Mouse (Mus musculus): ENCODE measurements around the gene Olfr322. TPM values are rescaled to one million over a fixed set of nuclear protein-coding genes. Genes with fewer than 3 reads are reported as not detected.
"Not testable (repeated sequence)": the region's sequence is repeated elsewhere in the genome, so short reads cannot be mapped to it uniquely, and the experiment has no call there.

Gene Olfr322
- polyA plus RNA-seq, 1 experiment from 2014 or later = not detected

DNA sequence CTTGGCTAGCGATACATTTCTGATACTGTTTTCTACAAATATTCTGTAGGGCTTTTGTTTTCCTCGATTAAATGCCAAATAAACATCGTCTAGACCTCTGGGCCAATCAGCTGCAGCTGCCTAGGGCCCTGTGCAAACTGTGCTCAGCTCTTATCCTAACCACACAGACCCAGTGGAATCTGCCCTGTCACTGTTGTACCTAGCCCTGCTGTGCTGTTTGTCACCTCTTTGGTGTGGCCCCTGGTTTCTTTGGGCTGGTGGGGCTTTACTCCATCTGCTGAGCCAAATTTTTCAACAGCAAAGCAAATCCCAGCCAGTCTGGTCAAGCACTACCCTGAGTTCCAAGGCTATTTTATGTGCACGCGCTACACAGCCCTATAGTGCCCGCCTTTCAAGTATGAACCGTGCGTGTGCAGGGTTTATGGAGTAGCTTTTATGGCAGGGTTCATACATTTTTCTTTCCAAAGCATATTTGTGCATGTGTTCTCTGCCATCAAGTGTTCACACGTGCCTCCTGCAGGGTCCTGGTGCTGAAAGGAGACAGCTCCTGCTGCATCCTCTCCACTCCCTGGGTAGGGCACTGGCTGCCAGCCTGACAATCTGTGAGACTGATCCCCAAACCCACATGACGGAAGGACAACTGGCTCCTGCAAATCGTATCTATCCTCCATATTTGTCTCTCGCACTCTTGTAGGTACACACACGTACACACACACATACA is 16.8 kb upstream of the Olfr322 start:
- Histone ChIP-seq H3K27me3 (peaks cover 35% of the 10 kb centered on the region), H3K36me3 (no peaks in the 10 kb centered on the region), H3K4me1 (replicated peaks) (peaks cover 11% of the 10 kb centered on the region), H3K9ac (no peak overlapping the region), H3K9me3 (no peaks in the 10 kb centered on the region), H3K27ac (no peak overlapping the region), H3K4me2 (no peak overlapping the region), H3K4me3 (no peak overlapping the region)
- 87% methylated on average over 13 of the region's 13 CpGs for WGBS
- no peak for ATAC-seq (ENCODE audit: low FRiP score)

DNA sequence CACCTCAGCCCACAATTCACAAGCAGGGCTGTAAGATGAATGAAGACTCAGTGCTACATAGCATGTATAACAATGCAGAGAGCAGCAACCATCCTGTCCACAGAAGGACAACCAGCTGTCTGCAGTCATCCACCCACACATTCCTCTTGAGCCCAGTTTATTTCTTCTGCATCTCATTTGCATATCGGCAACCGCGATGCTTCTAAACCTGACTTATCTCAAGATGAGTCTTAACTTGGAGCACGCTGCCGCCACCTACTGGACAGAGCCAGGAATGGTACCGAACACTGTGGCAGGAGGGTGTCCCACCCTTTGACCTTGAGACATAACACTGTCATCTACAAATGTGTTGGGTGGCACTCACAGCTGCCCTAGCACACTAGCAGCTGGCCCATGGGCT is 15.2 kb upstream of the Olfr322 start:
- Histone ChIP-seq H3K9ac (no peak overlapping the region), H3K27me3 (peaks cover 33% of the 10 kb centered on the region), H3K4me2 (no peak overlapping the region), H3K9me3 (no peaks in the 10 kb centered on the region), H3K27ac (no peak overlapping the region), H3K4me3 (no peak overlapping the region), H3K4me1 (replicated peaks) (peaks cover 11% of the 10 kb centered on the region), H3K36me3 (no peaks in the 10 kb centered on the region)
- WGBS = 34% methylated on average over 6 of the region's 6 CpGs
- no peak for ATAC-seq (ENCODE audit: low FRiP score)

DNA sequence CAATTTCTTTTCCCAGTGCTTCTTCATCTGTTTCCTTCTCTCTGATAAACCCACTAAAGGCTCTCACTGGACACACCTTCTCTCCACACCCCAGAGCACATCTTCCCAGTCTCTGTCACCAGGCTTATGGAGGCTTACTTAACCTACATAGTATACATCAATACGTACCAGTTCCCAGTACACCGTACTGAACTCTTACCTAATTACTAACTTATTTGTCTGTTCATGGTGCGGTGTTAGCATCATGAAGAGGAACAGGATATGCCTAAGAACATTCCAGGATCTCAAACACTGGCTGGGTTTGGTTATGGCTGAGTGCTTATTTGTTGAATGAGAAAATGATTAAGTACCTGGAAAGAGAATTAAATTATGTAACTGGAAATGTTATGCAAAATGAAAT is 3.4 kb upstream of the Olfr322 start:
- 86% methylated on average over 3 of the region's 3 CpGs for WGBS
- no peak for ATAC-seq (ENCODE audit: low FRiP score)
- no peak overlapping the region for H3K4me2 ChIP-seq
- no peak overlapping the region for H3K9ac ChIP-seq
- no peak overlapping the region for H3K4me3 ChIP-seq
- no peaks in the 10 kb centered on the region for H3K36me3 ChIP-seq
- no peak overlapping the region for H3K27ac ChIP-seq
- H3K9me3 ChIP-seq = no peaks in the 10 kb centered on the region
- H3K27me3 ChIP-seq = no peaks in the 10 kb centered on the region
- no peaks in the 10 kb centered on the region for H3K4me1 ChIP-seq (replicated peaks)

DNA sequence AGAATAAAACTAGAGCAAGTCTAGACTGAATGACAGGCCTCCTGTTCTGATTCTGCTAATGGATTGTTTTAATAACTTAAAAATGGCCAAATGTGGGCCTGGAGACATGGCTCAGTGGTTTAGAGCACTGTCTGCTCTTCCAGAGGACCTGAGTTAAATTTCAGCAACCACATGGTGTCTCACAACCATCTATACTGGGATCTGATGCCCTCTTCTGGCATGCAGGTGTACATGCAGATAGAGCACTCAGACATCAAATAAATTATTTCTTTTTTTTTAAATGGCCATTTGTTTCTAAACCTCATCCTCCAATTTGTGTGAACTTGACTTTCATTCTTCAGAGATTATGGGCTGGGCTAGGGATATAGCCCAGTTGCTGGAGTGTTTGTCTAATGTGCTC is 10.7 kb downstream of the Olfr322 start:
- ATAC-seq (ENCODE audit: low FRiP score) = no peak
- no peak overlapping the region for H3K4me2 ChIP-seq

DNA sequence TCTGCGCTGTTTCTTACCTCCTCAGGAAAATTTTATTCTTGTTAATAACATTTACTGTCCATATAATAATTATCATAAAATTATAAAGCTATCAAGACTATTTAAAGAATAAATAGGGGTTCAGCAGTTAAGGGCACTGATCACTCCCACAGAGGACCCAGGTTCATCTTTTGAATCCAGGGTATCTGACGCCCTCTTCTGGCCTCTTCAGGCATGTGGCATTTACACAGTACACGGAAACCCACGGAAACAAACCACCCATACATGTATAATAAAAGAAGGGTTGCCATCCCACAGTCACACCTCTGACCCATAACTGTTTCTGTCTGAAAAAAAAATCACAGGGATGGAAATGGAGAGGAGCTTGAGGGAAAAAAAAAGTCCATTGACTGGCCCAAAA is 13.2 kb downstream of the Olfr322 start:
- 64% methylated on average over 4 of the region's 4 CpGs for WGBS

More for the DNA sequence above, 10.7 kb downstream of the Olfr322 start:
- H3K4me1 ChIP-seq (replicated peaks) = no peaks in the 10 kb centered on the region
- H3K4me3 ChIP-seq = no peak overlapping the region
- H3K27ac ChIP-seq = no peak overlapping the region
- no peaks in the 10 kb centered on the region for H3K27me3 ChIP-seq
- H3K9me3 ChIP-seq = no peaks in the 10 kb centered on the region
- no peak overlapping the region for H3K9ac ChIP-seq
- H3K36me3 ChIP-seq = no peaks in the 10 kb centered on the region

DNA sequence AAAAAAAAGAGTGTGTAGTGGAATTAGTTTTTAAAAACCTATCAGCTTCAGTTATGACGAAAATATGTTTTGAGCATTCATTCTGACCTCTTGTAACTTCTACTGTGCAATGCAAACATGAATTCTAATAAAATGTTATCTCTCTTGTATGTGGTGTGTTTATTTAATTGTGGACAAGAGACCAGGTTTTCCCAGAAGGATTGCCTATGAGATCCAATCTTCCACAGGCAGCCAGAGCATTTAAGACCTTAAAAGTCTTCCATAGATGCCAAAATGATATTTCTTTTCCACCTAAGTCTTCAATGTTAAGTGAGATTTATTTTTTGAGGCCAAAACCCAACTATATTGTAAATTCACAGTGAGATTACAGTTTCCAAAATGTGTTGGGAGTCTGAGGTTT is 22.2 kb downstream of the Olfr322 start, which contains the start of gene Olfr320:
Gene Olfr320, plus strand, starts transcription at position 301 of the 400 bp plus-strand sequence.
- Histone ChIP-seq H3K4me2 (no peak within 1 kb of the TSS), H3K27ac (no peak within 1 kb of the TSS), H3K9ac (no peak within 1 kb of the TSS), H3K36me3 (no peaks in the 10 kb centered on the region), H3K4me3 (no peak within 1 kb of the TSS), H3K27me3 (no peaks in the 10 kb centered on the region), H3K9me3 (no peaks in the 10 kb centered on the region), H3K4me1 (replicated peaks) (no peaks in the 10 kb centered on the region)
- no peak for ATAC-seq (ENCODE audit: low FRiP score)
- 80% methylated on average over 1 of the region's 1 CpGs for WGBS

More for the DNA sequence above, 13.2 kb downstream of the Olfr322 start:
- H3K27me3 ChIP-seq = no peaks in the 10 kb centered on the region
- no peak overlapping the region for H3K4me3 ChIP-seq
- no peak overlapping the region for H3K27ac ChIP-seq
- H3K9ac ChIP-seq = no peak overlapping the region
- H3K4me2 ChIP-seq = no peak overlapping the region
- H3K9me3 ChIP-seq = no peaks in the 10 kb centered on the region
- H3K4me1 ChIP-seq (replicated peaks) = no peaks in the 10 kb centered on the region
- no peak for ATAC-seq (ENCODE audit: low FRiP score)
- no peaks in the 10 kb centered on the region for H3K36me3 ChIP-seq

DNA sequence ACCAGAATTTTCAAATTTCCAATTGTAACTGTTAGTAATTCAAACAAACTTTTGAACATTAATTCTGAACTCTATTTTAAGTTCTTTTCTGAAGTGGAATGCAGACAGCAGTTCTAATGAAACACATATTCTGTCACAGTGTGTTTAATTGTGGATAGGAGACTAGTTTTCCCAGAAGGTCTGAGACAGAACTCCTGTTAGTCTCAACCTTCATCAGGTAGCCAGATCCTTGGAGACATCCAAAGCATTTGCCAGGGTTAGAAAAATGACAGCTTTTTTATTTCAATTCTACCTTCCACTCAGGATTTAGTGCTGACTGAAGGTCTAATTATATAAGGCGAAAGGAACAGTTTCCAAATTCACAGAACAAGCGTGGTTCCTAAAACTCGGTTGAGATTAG is 40.3 kb downstream of the Olfr322 start, which contains the start of gene Olfr319:
Gene Olfr319, plus strand, starts transcription at position 301 of the 400 bp plus-strand sequence.
- Histone ChIP-seq H3K4me3 (no peak within 1 kb of the TSS), H3K4me1 (replicated peaks) (no peaks in the 10 kb centered on the region), H3K4me2 (no peak within 1 kb of the TSS), H3K27ac (no peak within 1 kb of the TSS), H3K9me3 (peaks cover 12% of the 10 kb centered on the region), H3K9ac (no peak within 1 kb of the TSS), H3K27me3 (no peaks in the 10 kb centered on the region), H3K36me3 (no peaks in the 10 kb centered on the region)
- no peak for ATAC-seq (ENCODE audit: low FRiP score)
- 91% methylated on average over 3 of the region's 3 CpGs for WGBS

DNA sequence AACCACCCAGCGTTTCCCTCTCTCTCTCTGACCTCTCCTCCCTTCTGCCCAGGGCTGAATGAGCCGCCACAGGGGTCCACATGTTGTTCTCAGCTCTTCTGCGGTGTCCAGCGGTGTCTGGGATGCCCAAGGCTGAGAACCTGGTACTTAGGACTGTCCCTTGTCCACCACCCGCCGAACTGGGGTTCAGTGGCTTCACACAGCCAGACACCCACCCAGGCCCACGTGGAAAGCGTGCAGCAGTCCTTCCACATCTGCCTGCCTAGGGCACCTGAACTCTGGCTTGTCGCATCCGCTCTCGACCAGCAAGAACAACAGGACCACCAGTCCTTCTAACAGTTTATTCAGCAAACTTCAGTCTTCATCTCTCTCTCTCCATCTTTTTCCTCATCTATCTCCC is 50.5 kb downstream of the Olfr322 start:
- Histone ChIP-seq H3K4me2 (no peak overlapping the region), H3K27ac (no peak overlapping the region), H3K9ac (no peak overlapping the region), H3K4me1 (replicated peaks) (no peaks in the 10 kb centered on the region), H3K36me3 (no peaks in the 10 kb centered on the region), H3K9me3 (no peaks in the 10 kb centered on the region), H3K27me3 (no peaks in the 10 kb centered on the region), H3K4me3 (no peak overlapping the region)
- no peak for ATAC-seq (ENCODE audit: low FRiP score)
- WGBS = 82% methylated on average over 11 of the region's 11 CpGs

DNA sequence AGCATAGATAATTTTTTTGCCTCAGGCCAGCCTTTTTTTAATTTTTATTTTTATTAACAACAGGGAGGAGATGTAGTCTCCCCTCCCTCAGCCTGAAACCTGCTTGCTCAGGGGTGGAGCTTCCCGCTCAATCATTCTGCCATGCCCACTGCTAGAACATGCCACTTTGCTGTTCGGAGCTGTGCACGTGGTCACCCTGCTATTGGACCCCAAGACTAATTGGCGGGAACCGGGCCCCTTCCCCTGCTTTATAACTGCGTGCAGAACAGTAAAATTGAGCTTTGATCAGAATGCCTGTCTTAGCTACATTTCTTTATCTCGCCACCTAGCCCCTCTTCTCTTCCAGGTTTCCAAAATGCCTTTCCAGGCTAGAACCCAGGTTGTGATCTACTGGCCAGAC is 59.1 kb downstream of the Olfr322 start:
- not testable (repeated sequence) for H3K4me1 ChIP-seq (replicated peaks); H3K9me3 ChIP-seq; H3K27me3 ChIP-seq; H3K9ac ChIP-seq; H3K36me3 ChIP-seq; H3K4me2 ChIP-seq; ATAC-seq (ENCODE audit: low FRiP score); H3K27ac ChIP-seq; H3K4me3 ChIP-seq
- 94% methylated on average over 7 of the region's 7 CpGs for WGBS

Other genes with a start within 250 kb of the Olfr322 start
- gene 1810065E05Rik, start 237.7 kb upstream of the Olfr322 start, polyA plus RNA-seq (2015; fragmentation: Nextera tagmentation; extraction: Ambion mirVana) = not detected in 2 replicates
- gene Gm12253, start 226.2 kb upstream of the Olfr322 start, polyA plus RNA-seq (2015; fragmentation: Nextera tagmentation; extraction: Ambion mirVana) = not detected in 2 replicates
- gene Lypd9, start 205.9 kb upstream of the Olfr322 start, polyA plus RNA-seq (2015; fragmentation: Nextera tagmentation; extraction: Ambion mirVana) = not detected in 2 replicates
- not detected in 2 replicates for gene Olfr30, start 196.5 kb upstream of the Olfr322 start, polyA plus RNA-seq (2015; fragmentation: Nextera tagmentation; extraction: Ambion mirVana)
- not detected in 2 replicates for gene Olfr332, start 166.2 kb upstream of the Olfr322 start, polyA plus RNA-seq (2015; fragmentation: Nextera tagmentation; extraction: Ambion mirVana)
- gene Olfr331, start 156.2 kb upstream of the Olfr322 start, polyA plus RNA-seq (2015; fragmentation: Nextera tagmentation; extraction: Ambion mirVana) = not detected in 2 replicates
- not detected in 2 replicates for gene Olfr330, start 123.9 kb upstream of the Olfr322 start, polyA plus RNA-seq (2015; fragmentation: Nextera tagmentation; extraction: Ambion mirVana)
- gene Olfr329-ps, start 112.4 kb upstream of the Olfr322 start, polyA plus RNA-seq (2015; fragmentation: Nextera tagmentation; extraction: Ambion mirVana) = not detected in 2 replicates
- gene Olfr328, start 103.1 kb upstream of the Olfr322 start, polyA plus RNA-seq (2015; fragmentation: Nextera tagmentation; extraction: Ambion mirVana) = 0.09 TPM in 1 of 2 replicates, not detected in the other
- gene Olfr224, start 88.2 kb upstream of the Olfr322 start, polyA plus RNA-seq (2015; fragmentation: Nextera tagmentation; extraction: Ambion mirVana) = not detected in 2 replicates
- gene Olfr325, start 81.1 kb upstream of the Olfr322 start, polyA plus RNA-seq (2015; fragmentation: Nextera tagmentation; extraction: Ambion mirVana) = not detected in 2 replicates
- not detected in 2 replicates for gene Olfr324, start 63.7 kb upstream of the Olfr322 start, polyA plus RNA-seq (2015; fragmentation: Nextera tagmentation; extraction: Ambion mirVana)
- gene 2210407C18Rik, start 42.7 kb upstream of the Olfr322 start, polyA plus RNA-seq (2015; fragmentation: Nextera tagmentation; extraction: Ambion mirVana) = not detected in 2 replicates
- gene Olfr323, start 28.3 kb upstream of the Olfr322 start, polyA plus RNA-seq (2015; fragmentation: Nextera tagmentation; extraction: Ambion mirVana) = not detected in 2 replicates
- gene Trim58, start 18.3 kb upstream of the Olfr322 start, polyA plus RNA-seq (2015; fragmentation: Nextera tagmentation; extraction: Ambion mirVana) = 0.14 and 0.19 TPM in 2 replicates
- gene Olfr320, start 22.3 kb downstream of the Olfr322 start, polyA plus RNA-seq (2015; fragmentation: Nextera tagmentation; extraction: Ambion mirVana) = not detected in 2 replicates
- not detected in 2 replicates for gene Olfr319, start 40.4 kb downstream of the Olfr322 start, polyA plus RNA-seq (2015; fragmentation: Nextera tagmentation; extraction: Ambion mirVana)
- gene Olfr318, start 65.2 kb downstream of the Olfr322 start, polyA plus RNA-seq (2015; fragmentation: Nextera tagmentation; extraction: Ambion mirVana) = not detected in 2 replicates
- 0.14 and 0.23 TPM in 2 replicates for gene Olfr317, start 80.4 kb downstream of the Olfr322 start, polyA plus RNA-seq (2015; fragmentation: Nextera tagmentation; extraction: Ambion mirVana)
- not detected in 2 replicates for gene Olfr316, start 94.0 kb downstream of the Olfr322 start, polyA plus RNA-seq (2015; fragmentation: Nextera tagmentation; extraction: Ambion mirVana)
- not detected in 2 replicates for gene Olfr315, start 114.4 kb downstream of the Olfr322 start, polyA plus RNA-seq (2015; fragmentation: Nextera tagmentation; extraction: Ambion mirVana)
- not detected in 2 replicates for gene Olfr314, start 124.2 kb downstream of the Olfr322 start, polyA plus RNA-seq (2015; fragmentation: Nextera tagmentation; extraction: Ambion mirVana)
- gene Fam183b, start 143.2 kb downstream of the Olfr322 start, polyA plus RNA-seq (2015; fragmentation: Nextera tagmentation; extraction: Ambion mirVana) = 9.2 and 10.8 TPM in 2 replicates
- not detected in 2 replicates for gene Olfr313, start 156.2 kb downstream of the Olfr322 start, polyA plus RNA-seq (2015; fragmentation: Nextera tagmentation; extraction: Ambion mirVana)
- not detected in 2 replicates for gene Olfr312, start 170.5 kb downstream of the Olfr322 start, polyA plus RNA-seq (2015; fragmentation: Nextera tagmentation; extraction: Ambion mirVana)
- gene Olfr311, start 180.5 kb downstream of the Olfr322 start, polyA plus RNA-seq (2015; fragmentation: Nextera tagmentation; extraction: Ambion mirVana) = not detected in 2 replicates
- 21.3 and 22.8 TPM in 2 replicates for gene Gm12258, start 188.4 kb downstream of the Olfr322 start, polyA plus RNA-seq (2015; fragmentation: Nextera tagmentation; extraction: Ambion mirVana)
- gene 2810021J22Rik, start 208.4 kb downstream of the Olfr322 start, polyA plus RNA-seq (2015; fragmentation: Nextera tagmentation; extraction: Ambion mirVana) = 11.5 and 12.9 TPM in 2 replicates
- 5.0 and 5.7 TPM in 2 replicates for gene Zfp39, start 245.4 kb downstream of the Olfr322 start, polyA plus RNA-seq (2015; fragmentation: Nextera tagmentation; extraction: Ambion mirVana)

Measured in hindbrain, embryonic 13.5 days (tissue).